Mouse (Mus musculus): ENCODE results near the gene Bco1. TPM values are rescaled to one million over a fixed set of nuclear protein-coding genes. Genes with fewer than 3 reads are reported as not detected.
A peak's percentile ranks its signal among the peaks of the same experiment; 100 is the strongest.

The Bco1 gene
- polyA plus RNA-seq (2015; fragmentation: Nextera tagmentation; extraction: Ambion mirVana): 0.92 and 1.2 TPM in 2 replicates

DNA sequence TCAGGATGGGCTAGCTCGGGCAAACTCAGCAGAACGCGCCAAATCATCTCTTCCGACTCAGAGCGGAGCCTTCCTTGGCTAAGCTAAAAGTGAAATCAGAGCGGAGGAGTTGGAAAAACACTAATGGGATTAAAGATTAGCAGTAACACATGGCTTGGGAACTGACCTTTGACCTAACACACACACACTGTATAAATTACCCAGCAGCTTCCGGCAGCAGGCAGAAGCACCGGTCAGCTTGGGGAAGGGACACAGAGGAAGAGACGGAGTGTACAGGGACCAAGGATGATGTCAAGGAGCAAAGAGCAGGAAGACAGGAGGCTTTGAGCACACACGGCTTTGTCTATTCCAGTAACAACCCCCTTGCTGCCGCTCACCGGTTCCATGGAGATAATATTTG lies at the start of gene Bco1:
Gene Bco1, plus strand, starts transcription at position 208 of the 400 bp plus-strand sequence.
- ATAC-seq (ENCODE audit: insufficient read depth, low FRiP score): no peak
- Histone ChIP-seq H3K36me3 (ENCODE audit: control insufficient read depth, insufficient read depth, low read length) (no peaks in the 10 kb centered on the region), H3K4me1 (ENCODE audit: control insufficient read depth, insufficient read depth, low read length) (peaks cover 4% of the 10 kb centered on the region; the same call in 1 of the 2 replicates), H3K27ac (ENCODE audit: low read length) (no peak within 1 kb of the TSS), H3K9me3 (replicated peaks; ENCODE audit: control insufficient read depth, low read length) (peaks cover 7% of the 10 kb centered on the region; the same call in 1 of the 2 replicates), H3K4me3 (replicated peaks; ENCODE audit: low read length) (no peak within 1 kb of the TSS), H3K4me2 (ENCODE audit: low read depth, low read length) (no peak within 1 kb of the TSS), H3K27me3 (ENCODE audit: control insufficient read depth, insufficient read depth, low read length) (no peaks in the 10 kb centered on the region), H3K9ac (ENCODE audit: low read length) (no peak within 1 kb of the TSS)
- WGBS: 48% methylated on average over 12 of the region's 12 CpGs

DNA sequence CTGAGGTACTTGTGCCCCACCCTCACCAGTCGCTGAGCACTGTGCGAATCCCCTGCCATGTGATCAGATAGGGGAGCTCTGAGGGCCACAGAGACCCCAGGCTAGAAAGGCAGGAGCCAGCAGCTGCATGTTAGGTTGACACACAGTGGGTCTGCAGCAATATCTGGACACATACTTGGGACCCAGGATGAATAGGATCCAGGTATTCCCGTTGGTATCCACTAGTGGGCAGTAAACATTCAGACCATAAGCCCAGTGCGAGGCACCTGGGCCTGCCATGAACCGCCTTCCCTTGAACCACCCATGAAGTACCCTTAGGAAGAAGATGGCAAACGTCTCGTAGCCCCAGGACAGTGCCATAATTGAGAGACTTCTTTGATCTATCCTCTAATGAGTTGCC lies 46.2 kb upstream of the Bco1 start:
- H3K27ac ChIP-seq (ENCODE audit: low read length): no peak overlapping the region
- H3K27me3 ChIP-seq (ENCODE audit: control insufficient read depth, insufficient read depth, low read length): no peaks in the 10 kb centered on the region
- WGBS: 65% methylated on average over 7 of the region's 7 CpGs
- H3K4me2 ChIP-seq (ENCODE audit: low read depth, low read length): no peak overlapping the region
- no peaks in the 10 kb centered on the region for H3K9me3 ChIP-seq (replicated peaks; ENCODE audit: control insufficient read depth, low read length)
- H3K9ac ChIP-seq (ENCODE audit: low read length): no peak overlapping the region
- H3K4me1 ChIP-seq (ENCODE audit: control insufficient read depth, insufficient read depth, low read length): no peaks in the 10 kb centered on the region
- no peak for ATAC-seq (ENCODE audit: insufficient read depth, low FRiP score)
- H3K4me3 ChIP-seq (replicated peaks; ENCODE audit: low read length): no peak overlapping the region
- no peaks in the 10 kb centered on the region for H3K36me3 ChIP-seq (ENCODE audit: control insufficient read depth, insufficient read depth, low read length)

DNA sequence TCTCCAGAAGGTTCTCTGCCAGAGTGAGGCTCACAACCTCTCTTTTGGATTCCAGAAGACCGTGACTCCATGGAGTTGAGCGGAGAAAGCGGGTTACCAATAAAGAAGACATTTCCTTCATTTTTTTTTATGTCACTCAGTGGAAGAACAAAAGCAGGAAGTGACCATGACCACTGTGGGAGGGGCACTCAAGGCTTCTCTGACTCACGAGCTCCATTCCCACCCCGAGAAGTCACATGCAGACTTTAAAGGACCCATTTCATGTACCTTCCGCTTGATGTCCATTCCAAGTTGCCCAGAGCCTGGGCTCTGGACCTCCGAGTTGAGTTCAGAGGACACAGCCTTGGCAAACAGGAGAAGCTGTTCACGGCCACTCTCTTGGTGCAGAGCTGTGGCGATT lies 44.9 kb upstream of the Bco1 start:
- Histone ChIP-seq H3K27ac (ENCODE audit: low read length) (no peak overlapping the region), H3K4me3 (replicated peaks; ENCODE audit: low read length) (no peak overlapping the region), H3K4me2 (ENCODE audit: low read depth, low read length) (no peak overlapping the region), H3K36me3 (ENCODE audit: control insufficient read depth, insufficient read depth, low read length) (no peaks in the 10 kb centered on the region), H3K9ac (ENCODE audit: low read length) (no peak overlapping the region), H3K27me3 (ENCODE audit: control insufficient read depth, insufficient read depth, low read length) (no peaks in the 10 kb centered on the region), H3K9me3 (replicated peaks; ENCODE audit: control insufficient read depth, low read length) (no peaks in the 10 kb centered on the region), H3K4me1 (ENCODE audit: control insufficient read depth, insufficient read depth, low read length) (no peaks in the 10 kb centered on the region)
- no peak for ATAC-seq (ENCODE audit: insufficient read depth, low FRiP score)
- WGBS: 77% methylated on average over 9 of the region's 9 CpGs

DNA sequence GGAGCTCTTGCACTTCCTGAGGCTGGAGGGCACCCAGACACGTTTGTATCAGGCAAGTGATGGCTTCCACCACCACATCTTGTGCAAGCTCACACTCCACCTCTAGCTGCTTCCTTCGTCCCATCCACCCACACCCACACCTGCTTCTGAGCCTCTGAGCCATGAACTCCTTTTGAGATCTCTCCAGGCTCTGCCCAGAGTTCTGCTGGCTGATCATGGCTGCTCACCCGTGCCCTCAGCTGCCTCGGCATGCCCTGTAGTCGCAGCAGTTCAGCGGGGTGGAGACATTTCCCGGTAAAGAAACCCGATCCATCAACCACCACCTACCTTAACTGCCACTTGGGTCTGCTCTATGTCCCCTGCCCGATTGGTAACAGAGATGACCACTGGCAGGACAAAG lies 44.3 kb upstream of the Bco1 start:
- no peaks in the 10 kb centered on the region for H3K27me3 ChIP-seq (ENCODE audit: control insufficient read depth, insufficient read depth, low read length)
- H3K4me2 ChIP-seq (ENCODE audit: low read depth, low read length): no peak overlapping the region
- no peak overlapping the region for H3K27ac ChIP-seq (ENCODE audit: low read length)
- ATAC-seq (ENCODE audit: insufficient read depth, low FRiP score): no peak
- H3K9me3 ChIP-seq (replicated peaks; ENCODE audit: control insufficient read depth, low read length): no peaks in the 10 kb centered on the region
- no peak overlapping the region for H3K4me3 ChIP-seq (replicated peaks; ENCODE audit: low read length)
- no peak overlapping the region for H3K9ac ChIP-seq (ENCODE audit: low read length)
- H3K36me3 ChIP-seq (ENCODE audit: control insufficient read depth, insufficient read depth, low read length): no peaks in the 10 kb centered on the region
- H3K4me1 ChIP-seq (ENCODE audit: control insufficient read depth, insufficient read depth, low read length): no peaks in the 10 kb centered on the region
- WGBS: 51% methylated on average over 9 of the region's 9 CpGs

DNA sequence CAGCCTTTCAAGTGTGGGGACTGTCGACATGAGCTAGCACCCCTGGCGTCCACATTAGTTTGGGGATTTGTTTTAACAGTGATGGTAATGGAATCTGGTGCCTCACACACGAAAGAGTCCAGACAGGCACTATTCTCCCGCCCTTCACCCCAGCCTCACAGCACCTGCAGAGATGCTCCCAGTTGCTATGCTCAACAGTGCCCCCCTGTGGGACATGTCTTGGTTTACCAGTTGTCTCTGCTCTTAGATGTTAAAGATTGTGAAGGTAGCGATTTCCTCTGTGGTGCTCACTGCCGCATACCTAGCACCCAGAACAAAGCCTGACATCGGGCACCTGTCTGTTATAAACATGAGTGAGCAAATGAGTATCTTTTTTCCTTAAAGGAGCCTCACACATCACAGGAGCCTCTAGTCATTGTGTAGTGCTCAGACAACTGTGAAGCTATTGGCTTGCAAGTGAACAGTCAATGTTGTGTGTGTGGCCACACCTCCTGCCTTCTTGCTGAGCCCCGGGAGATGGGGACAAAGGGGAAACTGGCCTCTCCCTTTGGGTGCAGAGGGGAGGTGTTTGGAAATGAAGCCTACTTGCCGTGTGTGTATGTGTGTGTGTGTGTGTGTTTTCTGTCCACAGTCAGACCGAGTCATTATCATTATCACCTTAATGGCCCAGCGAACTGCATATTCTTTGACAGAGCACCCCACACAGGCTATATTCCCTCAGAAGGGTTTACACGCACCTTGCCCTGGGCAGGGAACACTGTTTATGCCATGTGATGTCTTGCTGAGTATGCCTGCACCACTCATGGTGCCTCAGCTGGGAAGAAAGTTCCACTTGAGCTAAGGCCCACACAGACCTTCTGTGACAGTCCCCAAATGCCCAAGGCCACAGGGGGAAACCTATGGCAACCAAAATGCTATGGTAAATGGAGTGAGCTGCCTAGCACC lies 42.2 kb upstream of the Bco1 start:
- no peaks in the 10 kb centered on the region for H3K4me1 ChIP-seq (ENCODE audit: control insufficient read depth, insufficient read depth, low read length)
- no peak overlapping the region for H3K27ac ChIP-seq (ENCODE audit: low read length)
- no peak overlapping the region for H3K9ac ChIP-seq (ENCODE audit: low read length)
- WGBS: 59% methylated on average over 12 of the region's 12 CpGs
- H3K9me3 ChIP-seq (replicated peaks; ENCODE audit: control insufficient read depth, low read length): no peaks in the 10 kb centered on the region
- no peak overlapping the region for H3K4me2 ChIP-seq (ENCODE audit: low read depth, low read length)
- no peak for ATAC-seq (ENCODE audit: insufficient read depth, low FRiP score)
- no peak overlapping the region for H3K4me3 ChIP-seq (replicated peaks; ENCODE audit: low read length)
- no peaks in the 10 kb centered on the region for H3K36me3 ChIP-seq (ENCODE audit: control insufficient read depth, insufficient read depth, low read length)
- H3K27me3 ChIP-seq (ENCODE audit: control insufficient read depth, insufficient read depth, low read length): no peaks in the 10 kb centered on the region

DNA sequence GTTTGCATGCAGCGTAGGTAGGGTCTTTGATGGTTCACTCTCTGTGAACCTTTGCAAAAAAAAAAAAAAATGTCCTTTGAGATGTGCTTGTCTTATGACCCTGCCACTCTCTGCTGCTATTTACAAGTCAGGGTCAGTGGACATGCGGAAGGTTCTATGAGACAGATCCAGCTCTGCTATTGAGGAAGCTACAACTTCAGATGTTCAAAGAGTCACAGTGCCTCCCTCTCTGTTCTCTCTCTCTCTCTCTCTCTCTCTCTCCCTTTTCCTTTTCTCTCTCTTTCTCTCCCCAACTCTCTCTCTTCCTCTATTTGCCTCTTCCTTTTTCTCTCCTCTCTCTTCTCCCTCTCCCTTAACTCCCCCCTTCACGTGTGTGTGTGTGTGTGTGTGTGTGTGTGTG lies 41.5 kb upstream of the Bco1 start:
- no peaks in the 10 kb centered on the region for H3K4me1 ChIP-seq (ENCODE audit: control insufficient read depth, insufficient read depth, low read length)
- H3K36me3 ChIP-seq (ENCODE audit: control insufficient read depth, insufficient read depth, low read length): no peaks in the 10 kb centered on the region
- ATAC-seq (ENCODE audit: insufficient read depth, low FRiP score): no peak
- WGBS: 78% methylated on average over 3 of the region's 3 CpGs
- H3K27ac ChIP-seq (ENCODE audit: low read length): no peak overlapping the region
- no peak overlapping the region for H3K4me2 ChIP-seq (ENCODE audit: low read depth, low read length)
- H3K27me3 ChIP-seq (ENCODE audit: control insufficient read depth, insufficient read depth, low read length): no peaks in the 10 kb centered on the region
- H3K9me3 ChIP-seq (replicated peaks; ENCODE audit: control insufficient read depth, low read length): no peaks in the 10 kb centered on the region
- H3K4me3 ChIP-seq (replicated peaks; ENCODE audit: low read length): no peak overlapping the region
- no peak overlapping the region for H3K9ac ChIP-seq (ENCODE audit: low read length)

DNA sequence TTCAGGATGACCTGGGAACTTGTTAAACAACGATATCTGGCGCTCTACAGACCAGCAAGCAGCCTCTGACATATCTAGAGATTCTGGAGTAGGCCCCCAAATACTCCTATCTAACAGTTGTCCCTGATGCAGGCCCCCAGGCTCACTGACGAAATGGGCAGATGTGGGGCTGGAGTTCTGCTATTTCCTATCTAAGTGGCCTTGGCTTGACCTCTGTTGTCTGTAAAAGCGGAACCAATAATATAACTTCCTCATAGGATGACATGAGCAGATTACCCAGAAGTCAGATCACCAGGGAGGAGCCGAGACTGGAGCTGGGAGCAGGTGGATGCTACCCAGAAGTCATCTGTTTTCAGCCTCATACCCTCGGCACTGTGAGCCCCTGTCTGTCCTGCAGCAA lies 40.6 kb upstream of the Bco1 start:
- no peak overlapping the region for H3K4me3 ChIP-seq (replicated peaks; ENCODE audit: low read length)
- no peak; the same call in 1 of the 2 replicates for ATAC-seq (ENCODE audit: insufficient read depth, low FRiP score)
- no peaks in the 10 kb centered on the region for H3K36me3 ChIP-seq (ENCODE audit: control insufficient read depth, insufficient read depth, low read length)
- H3K9ac ChIP-seq (ENCODE audit: low read length): peak overlapping the region; percentile 23; the same call in 1 of the 2 replicates
- H3K9me3 ChIP-seq (replicated peaks; ENCODE audit: control insufficient read depth, low read length): no peaks in the 10 kb centered on the region
- H3K27me3 ChIP-seq (ENCODE audit: control insufficient read depth, insufficient read depth, low read length): no peaks in the 10 kb centered on the region
- H3K4me2 ChIP-seq (ENCODE audit: low read depth, low read length): no peak overlapping the region
- WGBS: 56% methylated on average over 6 of the region's 6 CpGs
- no peaks in the 10 kb centered on the region for H3K4me1 ChIP-seq (ENCODE audit: control insufficient read depth, insufficient read depth, low read length)
- H3K27ac ChIP-seq (ENCODE audit: low read length): no peak overlapping the region

DNA sequence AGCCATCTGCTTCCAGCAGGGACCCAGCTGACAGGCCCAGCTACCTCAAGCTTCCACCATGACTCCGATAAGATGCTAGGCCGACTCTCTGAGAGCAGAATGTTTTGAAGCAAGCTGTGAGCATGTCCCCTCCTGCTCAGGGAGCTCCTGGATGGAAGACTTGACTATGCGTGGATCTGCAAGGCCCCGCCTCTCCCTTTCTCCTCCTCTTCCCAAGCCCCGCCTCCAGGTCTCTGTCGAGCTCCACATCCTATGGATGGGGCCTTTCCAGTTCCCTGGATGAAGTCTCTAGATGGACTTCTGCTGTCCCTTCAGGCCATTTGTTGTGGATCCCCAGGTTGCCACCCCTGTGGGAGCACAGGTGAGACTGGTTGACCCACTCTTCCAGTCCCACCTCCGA lies 36.6 kb upstream of the Bco1 start:
- no peak for ATAC-seq (ENCODE audit: insufficient read depth, low FRiP score)
- 56% methylated on average over 7 of the region's 7 CpGs for WGBS

DNA sequence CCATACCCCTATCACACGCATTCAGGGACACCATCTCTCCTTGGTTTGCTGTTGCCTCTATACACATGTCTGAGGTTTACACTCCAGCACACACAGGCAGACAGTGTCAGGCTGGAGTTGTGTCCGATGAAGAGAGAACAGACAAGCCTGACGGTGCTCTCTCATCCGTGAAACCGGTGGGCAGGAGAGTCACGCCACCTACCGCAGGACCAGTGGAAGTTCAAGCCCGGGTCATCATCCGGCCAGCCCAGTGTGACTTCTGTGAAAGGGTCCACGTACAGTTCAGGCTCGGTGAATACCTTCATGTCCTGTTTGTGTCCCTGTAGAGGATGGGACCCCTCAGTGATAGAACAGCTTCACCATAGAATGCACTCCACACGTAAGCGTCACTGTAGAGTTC lies 35.3 kb upstream of the Bco1 start:
- WGBS: 76% methylated on average over 13 of the region's 13 CpGs
- H3K27me3 ChIP-seq (ENCODE audit: control insufficient read depth, insufficient read depth, low read length): no peaks in the 10 kb centered on the region
- H3K36me3 ChIP-seq (ENCODE audit: control insufficient read depth, insufficient read depth, low read length): no peaks in the 10 kb centered on the region
- H3K4me2 ChIP-seq (ENCODE audit: low read depth, low read length): no peak overlapping the region
- H3K4me1 ChIP-seq (ENCODE audit: control insufficient read depth, insufficient read depth, low read length): no peaks in the 10 kb centered on the region
- no peak overlapping the region for H3K27ac ChIP-seq (ENCODE audit: low read length)
- no peak for ATAC-seq (ENCODE audit: insufficient read depth, low FRiP score)
- H3K9me3 ChIP-seq (replicated peaks; ENCODE audit: control insufficient read depth, low read length): 0 out of 2 replicates have a peak, but pooled peaks cover 5% of the 10 kb centered on the region
- H3K4me3 ChIP-seq (replicated peaks; ENCODE audit: low read length): no peak overlapping the region
- no peak overlapping the region for H3K9ac ChIP-seq (ENCODE audit: low read length)

More for the DNA sequence above, 36.6 kb upstream of the Bco1 start:
- H3K4me1 ChIP-seq (ENCODE audit: control insufficient read depth, insufficient read depth, low read length): no peaks in the 10 kb centered on the region
- H3K4me3 ChIP-seq (replicated peaks; ENCODE audit: low read length): no peak overlapping the region
- H3K36me3 ChIP-seq (ENCODE audit: control insufficient read depth, insufficient read depth, low read length): no peaks in the 10 kb centered on the region
- H3K9me3 ChIP-seq (replicated peaks; ENCODE audit: control insufficient read depth, low read length): 0 out of 2 replicates have a peak, but pooled peaks cover 5% of the 10 kb centered on the region
- no peak overlapping the region for H3K4me2 ChIP-seq (ENCODE audit: low read depth, low read length)
- no peaks in the 10 kb centered on the region for H3K27me3 ChIP-seq (ENCODE audit: control insufficient read depth, insufficient read depth, low read length)
- H3K9ac ChIP-seq (ENCODE audit: low read length): no peak overlapping the region
- no peak overlapping the region for H3K27ac ChIP-seq (ENCODE audit: low read length)

Data from stomach, embryonic 16.5 days (tissue).